Mouse (Mus musculus): ENCODE measurements at regions not wholly inside any gene's neighbourhood (a gene's known extent, or its start where the extent isn't known, plus 50 kb on each side); places are given as distances from the start of the nearest gene placed in this dataset.

GRCm38 (mm10) chr8:6813816-6814215 is 1708.7 kb upstream of the Slc10a2 start:
- no peak for DNase-seq

- DNase-seq = no peak
Measured at GRCm38 (mm10) chr8:6807116-6807515, 1702.0 kb upstream of the Slc10a2 start.

GRCm38 (mm10) chr8:6803199-6803598 is 1698.0 kb upstream of the Slc10a2 start:
- no peak for DNase-seq

GRCm38 (mm10) chr8:6801076-6801475 is 1695.9 kb upstream of the Slc10a2 start:
- no peak for DNase-seq

DNA sequence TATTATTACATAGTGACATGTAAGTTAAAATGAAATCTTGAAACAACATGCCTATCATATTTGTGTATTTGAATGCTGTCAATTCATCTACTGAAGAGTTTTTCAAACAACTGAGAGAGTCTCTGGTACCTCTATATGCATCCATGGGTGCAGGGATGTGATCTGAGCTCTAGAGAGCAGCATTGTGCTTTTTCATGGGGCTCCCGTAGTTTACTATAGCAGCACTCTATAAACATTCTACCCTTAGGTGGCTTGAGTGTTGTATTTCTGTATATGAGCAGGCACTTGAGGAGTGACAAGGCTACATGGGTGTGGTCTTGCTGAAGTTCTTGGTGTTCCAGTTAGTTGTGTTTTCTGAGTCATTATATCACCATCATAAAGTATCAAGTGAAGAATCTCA is 1683.9 kb upstream of the Slc10a2 start:
- DNase-seq = no peak

DNA sequence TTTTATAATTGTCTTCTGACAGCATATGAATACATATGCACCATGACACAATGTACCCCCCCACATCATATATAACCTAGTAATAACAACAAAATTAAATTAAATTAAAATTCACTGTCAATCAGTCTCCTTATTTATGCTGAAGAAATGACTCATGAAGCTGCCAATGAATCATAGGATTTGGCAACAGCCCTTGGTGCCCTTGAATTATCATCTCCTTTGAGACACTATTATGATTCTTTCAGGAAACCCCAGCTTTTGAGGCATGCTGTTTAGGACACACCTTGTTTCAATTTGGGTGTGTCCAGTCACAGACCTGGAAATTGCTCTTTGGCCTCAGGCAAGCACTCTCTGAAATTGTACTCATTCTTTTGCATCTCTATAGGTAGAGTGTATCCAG is 1675.8 kb upstream of the Slc10a2 start:
- DNase-seq = no peak

GRCm38 (mm10) chr8:6775103-6775502 is 1670.0 kb upstream of the Slc10a2 start:
- no peak for DNase-seq

DNA sequence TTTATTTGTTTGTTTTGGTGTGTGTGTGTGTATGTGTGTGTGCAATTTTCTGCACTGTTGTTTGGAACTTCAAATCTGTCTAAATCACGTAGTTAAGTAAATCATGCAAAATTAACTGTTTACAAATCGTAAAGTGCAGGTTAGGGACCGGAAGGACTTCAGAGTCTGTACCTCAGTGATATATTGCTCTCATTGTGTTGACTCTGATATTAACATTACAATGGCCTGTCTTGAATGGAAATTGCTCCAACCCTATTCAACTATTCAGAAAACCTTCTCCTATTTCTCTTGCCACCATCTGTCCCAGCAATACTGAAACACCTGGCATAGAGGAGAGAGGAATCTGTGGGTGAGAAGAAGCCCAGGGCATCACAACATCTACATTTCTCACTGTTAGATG is 1624.4 kb upstream of the Slc10a2 start:
- DNase-seq = no peak

- no peak for DNase-seq
Measured at GRCm38 (mm10) chr8:6708886-6709449, 1603.8 kb upstream of the Slc10a2 start.

DNA sequence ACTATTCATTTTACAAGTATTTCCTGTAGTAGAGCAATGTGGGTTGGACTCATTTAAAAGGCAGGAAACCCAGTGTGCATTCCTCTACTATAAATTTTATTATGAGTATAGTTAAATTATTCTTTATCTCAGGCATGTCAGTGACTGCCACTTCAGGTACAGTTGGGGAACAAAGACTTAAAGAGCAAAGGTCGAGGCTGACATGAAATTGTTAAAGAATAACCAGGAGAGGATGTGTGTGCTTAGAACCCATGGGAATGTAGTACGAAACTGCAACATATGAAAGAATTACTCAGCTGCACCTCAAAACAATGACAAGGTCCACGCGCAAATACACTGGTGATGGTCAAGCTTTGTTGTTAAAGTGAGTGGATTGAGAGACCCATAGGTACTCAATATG is 1583.4 kb upstream of the Slc10a2 start:
- no peak for DNase-seq

DNA sequence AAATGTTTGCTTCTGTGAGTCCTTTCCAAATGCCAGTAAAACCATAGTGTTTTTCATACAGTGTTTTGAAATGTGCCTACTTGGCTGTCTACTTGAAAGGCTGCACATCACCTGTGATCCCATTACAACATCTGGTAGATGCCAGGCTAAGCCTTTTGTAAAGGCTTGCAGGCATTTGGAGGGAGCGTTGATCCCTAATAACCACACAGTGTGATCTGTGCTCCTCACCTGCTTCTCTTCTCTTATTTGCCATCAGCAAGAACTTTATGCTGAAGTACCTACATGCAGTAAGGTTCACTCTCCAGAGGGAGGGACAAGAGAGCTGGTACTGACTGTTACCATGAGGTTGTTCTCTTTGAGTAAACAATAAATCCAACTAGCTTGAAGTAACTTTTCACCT is 1553.7 kb upstream of the Slc10a2 start:
- DNase-seq = no peak

- no peak for DNase-seq
Measured at GRCm38 (mm10) chr8:6657451-6657990, 1552.4 kb upstream of the Slc10a2 start.

- DNase-seq = no peak
Measured at GRCm38 (mm10) chr8:6652180-6652579, 1547.0 kb upstream of the Slc10a2 start.

- no peak for DNase-seq
Measured at GRCm38 (mm10) chr8:6648083-6648482, 1542.9 kb upstream of the Slc10a2 start.

GRCm38 (mm10) chr8:6645287-6645957 is 1540.3 kb upstream of the Slc10a2 start:
- DNase-seq = no peak

GRCm38 (mm10) chr8:6644396-6644795 is 1539.2 kb upstream of the Slc10a2 start:
- no peak for DNase-seq

DNA sequence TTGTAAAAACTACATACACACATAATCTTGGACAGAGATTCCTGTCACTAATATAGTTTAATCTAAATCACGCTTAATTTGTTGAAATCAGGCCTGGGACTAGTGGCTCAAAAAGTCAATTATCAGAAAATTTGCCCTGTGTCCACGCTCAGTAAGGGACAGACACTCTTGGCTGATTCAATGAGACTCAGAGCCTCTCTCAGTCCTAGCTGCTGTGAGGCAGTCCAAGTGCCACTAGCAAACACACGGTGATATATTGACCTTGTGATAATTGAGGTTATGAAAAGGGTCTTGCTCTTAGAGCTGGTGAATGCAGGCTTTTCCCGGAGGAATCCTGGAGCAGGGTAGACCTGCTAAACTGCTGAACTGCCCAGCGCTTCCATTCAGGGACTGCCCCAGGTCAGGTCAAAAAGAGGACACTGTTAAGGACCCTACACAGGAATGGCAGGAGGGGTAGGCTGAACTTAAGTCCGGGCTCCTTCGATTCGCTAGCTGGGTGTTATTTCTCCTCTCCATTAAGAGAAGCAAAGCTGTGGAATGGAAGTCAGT is 1521.9 kb upstream of the Slc10a2 start:
- no peak for DNase-seq

DNA sequence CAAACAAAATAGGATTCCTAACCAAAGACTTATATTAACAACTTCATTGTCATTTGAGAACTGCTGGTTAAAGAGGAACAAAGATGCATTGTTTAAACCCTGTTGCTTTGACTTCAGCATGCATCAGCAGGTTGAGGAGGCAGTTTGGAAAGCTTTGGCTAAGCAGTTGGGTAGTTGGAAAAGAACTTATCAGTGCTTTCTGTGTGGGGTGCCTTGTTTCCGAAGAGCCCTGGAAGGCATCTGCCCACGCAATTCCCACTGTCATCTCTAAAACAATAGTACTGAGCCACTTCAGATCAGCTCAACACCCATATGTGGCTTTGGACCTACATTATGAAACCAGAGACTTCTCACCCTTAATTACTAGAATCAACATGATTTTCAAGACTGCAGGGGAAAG is 1503.7 kb upstream of the Slc10a2 start:
- DNase-seq = no peak

DNA sequence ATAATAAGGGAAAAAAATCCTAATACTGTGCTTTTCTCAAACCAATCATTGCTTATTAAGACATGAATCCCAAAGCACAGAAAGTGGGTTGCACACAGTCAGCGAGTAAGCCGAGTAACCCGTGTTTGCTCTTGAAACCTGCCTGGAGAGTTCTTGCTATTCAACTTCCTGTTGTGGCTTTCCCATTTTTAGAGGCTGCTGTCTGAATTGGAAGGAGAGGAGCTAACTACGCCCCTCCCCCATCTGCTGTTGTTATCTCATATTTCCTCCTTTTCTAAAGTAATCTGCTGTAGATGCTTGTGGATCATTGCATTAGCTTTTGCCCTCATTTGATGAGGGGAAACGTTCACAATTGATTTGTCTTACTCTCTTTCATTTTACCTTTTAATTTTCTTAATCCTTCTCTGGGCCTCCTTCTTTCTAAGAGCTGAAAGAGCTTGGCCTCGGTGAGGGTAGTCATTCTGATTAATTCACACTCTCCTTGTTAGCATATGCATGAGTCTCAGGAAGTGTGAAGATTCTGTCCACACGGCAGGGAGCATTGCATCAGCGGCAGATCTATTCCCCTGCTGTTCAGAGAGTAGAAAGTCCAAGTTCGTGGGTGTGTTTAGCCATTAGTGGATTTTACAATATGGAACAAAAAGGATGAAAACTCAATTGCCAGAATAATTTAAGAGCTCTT is 1501.8 kb upstream of the Slc10a2 start:
- no peak for DNase-seq

GRCm38 (mm10) chr8:6604232-6604804 is 1499.2 kb upstream of the Slc10a2 start:
- no peak for DNase-seq

DNA sequence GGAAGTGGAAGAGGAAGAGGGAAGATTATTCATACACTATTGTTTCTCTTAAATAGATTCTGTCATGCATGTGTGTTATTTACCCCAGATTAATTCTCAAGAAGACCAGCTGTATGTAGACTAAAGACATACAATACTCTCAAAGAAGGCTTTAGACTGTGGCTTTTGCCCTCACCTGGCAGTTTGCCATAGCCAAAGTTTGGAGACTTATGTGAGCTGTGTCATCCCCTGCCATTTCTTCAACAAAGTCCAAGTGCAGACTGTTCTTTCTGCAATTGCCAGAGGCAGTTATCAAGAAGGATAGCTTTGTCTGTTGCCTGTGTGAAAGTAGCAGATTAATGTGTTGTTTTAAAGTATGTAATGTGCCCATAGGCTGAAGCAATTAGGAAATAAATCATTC is 1485.0 kb upstream of the Slc10a2 start:
- no peak for DNase-seq

DNA sequence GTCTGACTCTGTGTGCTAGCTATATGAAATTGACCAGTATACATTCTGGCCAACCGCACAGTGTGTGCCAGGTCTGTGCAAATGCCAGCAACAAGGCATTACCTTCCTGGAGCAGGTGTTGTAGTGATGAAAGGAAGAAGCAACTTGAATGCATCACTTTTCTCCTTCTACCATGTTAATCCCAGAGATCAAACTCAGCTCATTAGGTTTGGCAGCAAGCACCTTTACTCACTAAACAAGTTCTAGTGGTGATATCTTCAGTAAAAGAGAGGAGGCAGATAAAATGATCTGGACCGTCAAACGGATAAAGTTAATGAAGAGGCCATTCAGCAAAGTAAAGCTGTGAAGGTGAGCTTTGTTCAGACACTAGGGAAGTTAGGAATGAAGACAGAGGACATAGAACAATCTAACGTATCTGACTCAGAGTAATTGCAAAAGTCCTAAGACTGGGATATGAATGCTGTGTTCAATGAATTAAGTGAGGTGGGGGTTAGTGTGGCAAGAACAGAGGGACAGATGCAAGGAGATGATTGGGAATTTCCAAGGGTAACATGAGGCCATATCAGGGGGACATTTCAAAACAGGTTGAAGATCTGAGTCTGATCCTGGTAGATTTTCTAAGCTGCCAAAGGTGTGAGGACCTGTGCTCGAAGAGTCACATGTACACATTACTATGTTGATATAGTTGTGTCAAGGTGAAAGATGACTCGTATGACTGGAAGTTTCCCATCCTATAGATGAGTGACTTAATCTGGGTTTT is 1478.4 kb upstream of the Slc10a2 start:
- DNase-seq = no peak
